Mouse (Mus musculus) kidney, adult 2 months (tissue): ENCODE measurements around the gene Zbtb11.

Experiments used
- CTCF ChIP-seq: fragments of 200-500 bp; conservative IDR thresholded peaks from 2 replicates; pipeline ENCODE4 v1.5.1; 2011; ENCODE audit warnings: low read depth, mild to moderate bottlenecking, control low read depth, low read length, moderate library complexity, mixed read lengths; ENCODE audit not compliant: insufficient read depth, insufficient read length
- POLR2A ChIP-seq: fragments of 200-500 bp; IDR thresholded peaks from one replicate; pipeline ENCODE4 v1.6.1; 2011; ENCODE audit warnings: low read depth, low read length, control low read depth

GRCm38 (mm10) chr16:55964126-55964949, 9.3 kb upstream of the Zbtb11 start:
- TF ChIP-seq POLR2A = no peak
- peak; percentile 63 for TF ChIP-seq CTCF
